Mouse (Mus musculus) cerebellum, postnatal 25 days (tissue): Measurements from ENCODE around the gene Dctn1.

Source experiments
- DNase-seq, 2 experiments: peaks; one replicate each; pipeline ENCODE4 v3.0.0; 2021; ENCODE audit warnings: mixed read lengths in 2 of 2

Dctn1 gene

GRCm38 (mm10) chr6:83237123-83237522, 71.4 kb downstream of the Dctn1 start:
- DNase-seq = no peak

- no peak for DNase-seq
These were observed 78.8 kb downstream of the Dctn1 start for GRCm38 (mm10) chr6:83244422-83245061.

GRCm38 (mm10) chr6:83245134-83245533, 79.4 kb downstream of the Dctn1 start:
- peak; percentile 57 to 78 for DNase-seq

- no peak for DNase-seq
These were observed 80.3 kb downstream of the Dctn1 start for GRCm38 (mm10) chr6:83245997-83246396.

GRCm38 (mm10) chr6:83246750-83247149, 81.0 kb downstream of the Dctn1 start:
- no peak for DNase-seq

- no peak for DNase-seq
These were observed 81.4 kb downstream of the Dctn1 start for GRCm38 (mm10) chr6:83247153-83247552.
